Mouse (Mus musculus) MEL (cell line): ENCODE results near the gene Ormdl1. TPM values are rescaled to one million over a fixed set of nuclear protein-coding genes. Genes with fewer than 3 reads are reported as not detected.

Experiments used
- DNase-seq: peaks from one replicate; pipeline ENCODE4 v3.0.0; 2011; ENCODE audit warnings: low read depth, low spot score
- H3K27ac ChIP-seq: 2 replicates; pipeline ENCODE4 v1.5.1; 2012; ENCODE audit warnings: low read depth, mild to moderate bottlenecking, control low read depth, low read length, moderate library complexity; ENCODE audit not compliant: control insufficient read depth
- H3K27me3 ChIP-seq, 2 experiments: fragments of 150-350 bp in 1 of 2; sonication (generic) in 1 of 2; 2 replicates each; pipeline ENCODE4 v1.6.1; 2012; ENCODE audit warnings: low read length in 2 of 2, mild to moderate bottlenecking in 2 of 2, improper control_type of control experiment in 1 of 2, moderate library complexity in 1 of 2; ENCODE audit not compliant: insufficient read depth in 2 of 2, control insufficient read depth in 1 of 2
- H3K36me3 ChIP-seq, 2 experiments: 2 replicates each; pipeline ENCODE4 v1.6.1; 2012 to 2014; ENCODE audit warnings: low read length in 2 of 2, improper control_type of control experiment in 1 of 2, inconsistent platforms in 1 of 2, mild to moderate bottlenecking in 1 of 2; ENCODE audit not compliant: insufficient read depth in 2 of 2, control insufficient read depth in 1 of 2
- H3K4me1 ChIP-seq, 2 experiments: fragments of 150-350 bp in 1 of 2; sonication (generic) in 1 of 2; 2 replicates each; pipeline ENCODE4 v1.6.1; 2012; ENCODE audit warnings: low read length in 2 of 2, improper control_type of control experiment in 1 of 2, mild to moderate bottlenecking in 1 of 2; ENCODE audit not compliant: insufficient read depth in 2 of 2, control insufficient read depth in 1 of 2
- H3K4me3 ChIP-seq, 2 experiments: fragments of 150-350 bp in 1 of 2; sonication (generic) in 1 of 2; 2 replicates each; pipeline ENCODE4 v1.5.1; 2012; ENCODE audit warnings: low read depth in 2 of 2, low read length in 2 of 2, mild to moderate bottlenecking in 2 of 2, moderate library complexity in 2 of 2, control low read depth in 1 of 2, improper control_type of control experiment in 1 of 2; ENCODE audit not compliant: control insufficient read depth in 1 of 2, insufficient read depth in 1 of 2
- H3K79me2 ChIP-seq: 2 replicates; pipeline ENCODE4 v1.6.1; 2012; ENCODE audit warnings: mild to moderate bottlenecking, low read length, moderate library complexity; ENCODE audit not compliant: control insufficient read depth, poor library complexity, insufficient read depth
- H3K9ac ChIP-seq: 2 replicates; pipeline ENCODE4 v1.6.1; 2012; ENCODE audit warnings: low read depth, mild to moderate bottlenecking, control low read depth, low read length, moderate library complexity; ENCODE audit not compliant: control insufficient read depth, poor library complexity, severe bottlenecking
- H3K9me3 ChIP-seq: fragments of 150-350 bp; sonication (generic); replicated peaks from 2 replicates; pipeline ENCODE4 v1.6.1; 2012; ENCODE audit warnings: mild to moderate bottlenecking, low read length, improper control_type of control experiment, moderate library complexity; ENCODE audit not compliant: insufficient read depth
- BHLHE40 ChIP-seq: IDR thresholded peaks from 2 replicates; pipeline ENCODE4 v1.6.1; 2012; ENCODE audit warnings: low read depth, mild to moderate bottlenecking, inconsistent platforms, low read length, improper control_type of control experiment, borderline replicate concordance
- CTCF ChIP-seq, 3 experiments: IDR thresholded peaks in 2 of 3; conservative IDR thresholded peaks in 1 of 3; 2 replicates each; pipeline ENCODE4 v1.5.1; 2011 to 2012; ENCODE audit warnings: low read length in 3 of 3, low read depth in 2 of 3, mild to moderate bottlenecking in 2 of 3, improper control_type of control experiment in 1 of 3, inconsistent platforms in 1 of 3, mixed read lengths in 1 of 3, moderate library complexity in 1 of 3; ENCODE audit not compliant: control insufficient read depth in 1 of 3, insufficient read depth in 1 of 3, poor library complexity in 1 of 3, severe bottlenecking in 1 of 3
- ELF1 ChIP-seq: IDR thresholded peaks from 2 replicates; pipeline ENCODE4 v1.6.1; 2014; ENCODE audit warnings: low read depth, mild to moderate bottlenecking, inconsistent platforms, low read length, improper control_type of control experiment, moderate library complexity
- EP300 ChIP-seq, 2 experiments: IDR thresholded peaks; 2 replicates each; pipeline ENCODE4 v1.6.1; 2011; ENCODE audit warnings: improper control_type of control experiment in 2 of 2, low read length in 2 of 2, low read depth in 1 of 2, mild to moderate bottlenecking in 1 of 2
- ETS1 ChIP-seq: IDR thresholded peaks from 2 replicates; pipeline ENCODE4 v1.6.1; 2012; ENCODE audit warnings: low read depth, mild to moderate bottlenecking, inconsistent platforms, low read length, improper control_type of control experiment, moderate library complexity
- HCFC1 ChIP-seq: IDR thresholded peaks from 2 replicates; pipeline ENCODE4 v1.6.1; 2012; ENCODE audit warnings: low read depth, mild to moderate bottlenecking, inconsistent platforms, low read length, improper control_type of control experiment, moderate library complexity
- MAX ChIP-seq: IDR thresholded peaks from 2 replicates; pipeline ENCODE4 v1.6.1; 2011; ENCODE audit warnings: low read length, improper control_type of control experiment
- MEF2A ChIP-seq: IDR thresholded peaks from 2 replicates; pipeline ENCODE4 v1.6.1; 2014; ENCODE audit warnings: low read depth, mild to moderate bottlenecking, inconsistent platforms, low read length, improper control_type of control experiment; ENCODE audit not compliant: poor library complexity, insufficient replicate concordance, severe bottlenecking; ENCODE audit errors: extremely low read depth
- MXI1 ChIP-seq: IDR thresholded peaks from 2 replicates; pipeline ENCODE4 v1.6.1; 2011; ENCODE audit warnings: mild to moderate bottlenecking, low read depth, low read length, improper control_type of control experiment
- NELFE ChIP-seq: IDR thresholded peaks from 2 replicates; pipeline ENCODE4 v1.6.1; 2011; ENCODE audit warnings: low read depth, low read length, improper control_type of control experiment
- NRF1 ChIP-seq: IDR thresholded peaks from 2 replicates; pipeline ENCODE4 v1.6.1; 2014; ENCODE audit warnings: low read depth, mild to moderate bottlenecking, inconsistent platforms, low read length, improper control_type of control experiment, moderate library complexity; ENCODE audit not compliant: poor library complexity, insufficient read depth, severe bottlenecking
- POLR2A ChIP-seq, 2 experiments: IDR thresholded peaks; 2 replicates each; pipeline ENCODE4 v1.6.1; 2011 to 2012; ENCODE audit warnings: low read length in 2 of 2, mild to moderate bottlenecking in 2 of 2, control low read depth in 1 of 2, improper control_type of control experiment in 1 of 2, low read depth in 1 of 2, moderate library complexity in 1 of 2; ENCODE audit not compliant: control insufficient read depth in 1 of 2, insufficient read depth in 1 of 2, poor library complexity in 1 of 2
- POLR2AphosphoS2 ChIP-seq: IDR thresholded peaks from 2 replicates; pipeline ENCODE4 v1.6.1; 2011; ENCODE audit warnings: low read length, improper control_type of control experiment
- RAD21 ChIP-seq: IDR thresholded peaks from 2 replicates; pipeline ENCODE4 v1.6.1; 2011; ENCODE audit warnings: mild to moderate bottlenecking, low read depth, low read length, improper control_type of control experiment
- SIN3A ChIP-seq: IDR thresholded peaks from 2 replicates; pipeline ENCODE4 v1.6.1; 2012; ENCODE audit warnings: low read length, improper control_type of control experiment, inconsistent platforms
- TAL1 ChIP-seq: IDR thresholded peaks from 2 replicates; pipeline ENCODE4 v1.6.1; 2012; ENCODE audit warnings: mild to moderate bottlenecking, inconsistent platforms, low read length, moderate library complexity, mixed read lengths
- TBP ChIP-seq: IDR thresholded peaks from 2 replicates; pipeline ENCODE4 v1.8.0; 2011; ENCODE audit warnings: low read depth, low read length, improper control_type of control experiment
- TCF12 ChIP-seq: IDR thresholded peaks from 2 replicates; pipeline ENCODE4 v1.6.1; 2014; ENCODE audit warnings: low read depth, mild to moderate bottlenecking, inconsistent platforms, low read length, improper control_type of control experiment, moderate library complexity
- UBTF ChIP-seq: IDR thresholded peaks from 2 replicates; pipeline ENCODE4 v1.6.1; 2012; ENCODE audit warnings: low read depth, mild to moderate bottlenecking, inconsistent platforms, low read length, improper control_type of control experiment, moderate library complexity, borderline replicate concordance; ENCODE audit not compliant: insufficient read depth
- USF2 ChIP-seq, 2 experiments: IDR thresholded peaks; 2 replicates each; pipeline ENCODE4 v1.6.1; 2011 to 2012; ENCODE audit warnings: improper control_type of control experiment in 2 of 2, low read length in 2 of 2, borderline replicate concordance in 1 of 2, inconsistent platforms in 1 of 2, low read depth in 1 of 2, mild to moderate bottlenecking in 1 of 2; ENCODE audit not compliant: insufficient read depth in 1 of 2
- polyA plus RNA-seq, 2 experiments: library from polyadenylated mRNA; stranded (reverse) in 1 of 2; unstranded in 1 of 2; fragments of >175 nt in 1 of 2; fragments of >200 nt in 1 of 2; gene quantifications; 2 replicates each; pipeline versions ENCODE4 v1.2.1 to v1.2.4; 2012; ENCODE audit warnings: low replicate concordance in 2 of 2, low read depth in 1 of 2; ENCODE audit not compliant: insufficient read length in 2 of 2, insufficient read depth in 1 of 2, missing spikeins in 1 of 2
- total RNA-seq: library from RNA; depleted of rRNA; stranded (reverse); fragments of 300-350 nt; gene quantifications from 2 replicates; pipeline ENCODE4 v1.2.3, GENCODE M21; 2012

The Ormdl1 gene
- total and polyA plus RNA-seq, 3 experiments: 19.9 to 128 (median 31.0) TPM

GRCm38 (mm10) chr1:53312989-53313967, 16.4 kb downstream of the Ormdl1 start, which contains the start of gene Osgepl1:
Osgepl1 (plus strand) TSS chr1:53313624.
- peaks cover 2 to 3% of the 10 kb centered on the region in 2 experiments; a peak in 3 of 4 replicates for H3K4me1 ChIP-seq
- H3K9ac ChIP-seq: peak within 1 kb of the TSS; percentile 98
- no peaks in the 10 kb centered on the region for H3K27me3 ChIP-seq
- peaks cover 5% of the 10 kb centered on the region for H3K79me2 ChIP-seq
- H3K9me3 ChIP-seq: no peaks in the 10 kb centered on the region
- peak within 1 kb of the TSS; percentile 85 to 100 for H3K4me3 ChIP-seq
- peaks cover 0 to 7% of the 10 kb centered on the region in 2 experiments; a peak in 2 of 4 replicates for H3K36me3 ChIP-seq
- DNase-seq: peak; percentile 92
- no peak for TF ChIP-seq MEF2A
- TF ChIP-seq MAX: no peak
- peak; percentile 71 to 94 for TF ChIP-seq POLR2A (IDR thresholded peaks at IDR 0.05; ENCODE audit: control insufficient read depth in 1 of 2, insufficient read depth in 1 of 2, low read depth in 1 of 2, low read length in 2 of 2, poor library complexity in 1 of 2)
- TF ChIP-seq ETS1: 0 out of 2 replicates have a peak, but pooled peaks have one; percentile 5
- peak in 1 of 3 experiments; percentile 11; a peak in 1 of 6 replicates for TF ChIP-seq CTCF (IDR thresholded peaks at IDR 0.05 in 2 of 3, conservative IDR thresholded peaks at IDR 0.05 in 1 of 3; ENCODE audit: control insufficient read depth in 1 of 3, insufficient read depth in 1 of 3, low read depth in 2 of 3, low read length in 3 of 3, poor library complexity in 1 of 3, severe bottlenecking in 1 of 3)
- peak; percentile 75; the same call in 1 of the 2 replicates for TF ChIP-seq POLR2AphosphoS2
- peak; percentile 74 for TF ChIP-seq HCFC1
- peak; percentile 8 for TF ChIP-seq RAD21
- TF ChIP-seq NELFE: peak; percentile 89
- TF ChIP-seq SIN3A: peak; percentile 59; the same call in 1 of the 2 replicates
- TF ChIP-seq USF2 (IDR thresholded peaks at IDR 0.05; ENCODE audit: borderline replicate concordance in 1 of 2, insufficient read depth in 1 of 2, low read depth in 1 of 2, low read length in 2 of 2): no peak
- no peak for TF ChIP-seq TAL1
- no peak for TF ChIP-seq EP300 (IDR thresholded peaks at IDR 0.05; ENCODE audit: low read depth in 1 of 2, low read length in 2 of 2)
- TF ChIP-seq MXI1: peak; percentile 63; the same call in 1 of the 2 replicates
- no peak for TF ChIP-seq UBTF
- TF ChIP-seq TBP: peak; percentile 79; the same call in 1 of the 2 replicates
- TF ChIP-seq ELF1: peak; percentile 27; the same call in 1 of the 2 replicates
- TF ChIP-seq BHLHE40: no peak
- peak; percentile 59; the same call in 1 of the 2 replicates for TF ChIP-seq NRF1
- peak; percentile 33; the same call in 1 of the 2 replicates for TF ChIP-seq TCF12
- TF ChIP-seq, all 39 proteins: peak for 13
- peak within 1 kb of the TSS; percentile 88 for H3K27ac ChIP-seq
